Mouse (Mus musculus) midbrain, embryonic 10.5 days (tissue): ENCODE data around the gene Zfp982. TPM values are rescaled to one million over a fixed set of nuclear protein-coding genes. Genes with fewer than 3 reads are reported as not detected.
"Not testable (repeated sequence)": the region's sequence is repeated elsewhere in the genome, so short reads cannot be mapped to it uniquely, and the experiment has no call there.

Experiments
- DNase-seq: peaks from one replicate; pipeline ENCODE4 v3.0.0-alpha.2; 2017; ENCODE audit warnings: low spot score
- H3K27ac ChIP-seq: fragments of 300-500 bp; sonication (generic); replicated peaks from 2 replicates; pipeline ENCODE4 v1.5.1; 2016; ENCODE audit warnings: mild to moderate bottlenecking
- H3K27me3 ChIP-seq: fragments of 300-500 bp; sonication (generic); 2 replicates; pipeline ENCODE4 v1.6.1; 2016; ENCODE audit warnings: low read depth, mild to moderate bottlenecking; ENCODE audit not compliant: poor library complexity, severe bottlenecking
- H3K36me3 ChIP-seq: fragments of 300-500 bp; sonication (generic); 2 replicates; pipeline ENCODE4 v1.6.1; 2016; ENCODE audit warnings: mild to moderate bottlenecking, moderate library complexity
- H3K4me1 ChIP-seq: fragments of 300-500 bp; sonication (generic); 2 replicates; pipeline ENCODE4 v1.6.1; 2016
- H3K4me3 ChIP-seq: fragments of 300-500 bp; sonication (generic); 2 replicates; pipeline ENCODE4 v1.5.1; 2016; ENCODE audit warnings: mild to moderate bottlenecking, moderate library complexity
- H3K9me3 ChIP-seq: fragments of 300-500 bp; sonication (generic); replicated peaks from 2 replicates; pipeline ENCODE4 v1.6.1; 2016; ENCODE audit warnings: mild to moderate bottlenecking
- WGBS: fragments of 180-500 bp; shearing (Covaris S2); methylation state at CpG from one replicate; pipeline ENCODE4 v1.1.7; 2016; 5-methylcytosine and 5-hydroxymethylcytosine counted together
- polyA plus RNA-seq: library from polyadenylated mRNA; unstranded; fragments of >200 nt; fragmentation: Nextera tagmentation; extraction: Ambion mirVana; gene quantifications from 2 replicates; pipeline ENCODE4 v1.2.1, GENCODE M21; 2016

Gene Zfp982
- polyA plus RNA-seq: 6.5 and 8.1 TPM in 2 replicates

- DNase-seq, H3K4me1 ChIP-seq, H3K27ac ChIP-seq, H3K27me3 ChIP-seq, H3K4me3 ChIP-seq: not testable (repeated sequence)
- 87% methylated on average over 7 of the region's 7 CpGs for WGBS
- Histone ChIP-seq H3K36me3 (peaks cover 14% of the 10 kb centered on the region), H3K9me3 (peaks cover 61% of the 10 kb centered on the region)
Observed at GRCm38 (mm10) chr4:147492117-147492516, at the start of gene Zfp982. Zfp982 (plus strand) TSS chr4:147492417.

GRCm38 (mm10) chr4:147442649-147443553, 49.3 kb upstream of the Zfp982 start:
- H3K9me3 ChIP-seq, H3K36me3 ChIP-seq, H3K4me1 ChIP-seq, H3K27me3 ChIP-seq: not testable (repeated sequence)
- peak overlapping the region; percentile 90 for H3K27ac ChIP-seq
- peak overlapping the region; percentile 59 for H3K4me3 ChIP-seq
- peak; percentile 86 for DNase-seq
- 9% methylated on average over 52 of the region's 52 CpGs for WGBS

- Histone ChIP-seq H3K4me3 (peak overlapping the region; percentile 59), H3K27ac (peak overlapping the region; percentile 90)
- not testable (repeated sequence) for H3K27me3 ChIP-seq, H3K36me3 ChIP-seq, H3K4me1 ChIP-seq, H3K9me3 ChIP-seq, DNase-seq
- 39% methylated on average over 8 of the region's 8 CpGs for WGBS
Observed at GRCm38 (mm10) chr4:147443554-147443927, 48.7 kb upstream of the Zfp982 start.

GRCm38 (mm10) chr4:147445371-147445770, 46.8 kb upstream of the Zfp982 start:
- H3K4me1 ChIP-seq: peaks cover 17% of the 10 kb centered on the region
- H3K4me3 ChIP-seq, H3K36me3 ChIP-seq, H3K27ac ChIP-seq, DNase-seq, H3K27me3 ChIP-seq: not testable (repeated sequence)
- peaks cover 14% of the 10 kb centered on the region; the same call in 1 of the 2 replicates for H3K9me3 ChIP-seq

- Histone ChIP-seq H3K4me1 (peaks cover 11% of the 10 kb centered on the region), H3K27me3 (no peaks in the 10 kb centered on the region), H3K27ac (no peak overlapping the region), H3K9me3 (peaks cover 17% of the 10 kb centered on the region), H3K36me3 (no peaks in the 10 kb centered on the region), H3K4me3 (no peak overlapping the region)
- no peak for DNase-seq
- WGBS: 75% methylated on average over 2 of the region's 2 CpGs
Observed at GRCm38 (mm10) chr4:147448358-147448757, 43.9 kb upstream of the Zfp982 start.

GRCm38 (mm10) chr4:147449099-147449581, 43.1 kb upstream of the Zfp982 start:
- no peaks in the 10 kb centered on the region for H3K36me3 ChIP-seq
- 41% methylated on average over 13 of the region's 13 CpGs for WGBS
- H3K4me1 ChIP-seq: peaks cover 8% of the 10 kb centered on the region; the same call in 1 of the 2 replicates
- H3K27ac ChIP-seq: peak overlapping the region; percentile 55; the same call in 1 of the 2 replicates
- peak overlapping the region; percentile 47 for H3K4me3 ChIP-seq
- H3K9me3 ChIP-seq: peaks cover 17% of the 10 kb centered on the region
- H3K27me3 ChIP-seq: no peaks in the 10 kb centered on the region
- peak; percentile 43 for DNase-seq

- not testable (repeated sequence) for H3K36me3 ChIP-seq, H3K27me3 ChIP-seq, DNase-seq, H3K27ac ChIP-seq, H3K4me1 ChIP-seq
- WGBS: 82% methylated on average over 2 of the region's 2 CpGs
- Histone ChIP-seq H3K9me3 (peaks cover 17% of the 10 kb centered on the region), H3K4me3 (0 out of 2 replicates have a peak overlapping the region, but pooled peaks have one; percentile 47)
Observed at GRCm38 (mm10) chr4:147449986-147450385, 42.2 kb upstream of the Zfp982 start.

- Histone ChIP-seq H3K36me3 (peaks cover 27% of the 10 kb centered on the region), H3K9me3 (peaks cover 88% of the 10 kb centered on the region)
- not testable (repeated sequence) for H3K27me3 ChIP-seq, H3K27ac ChIP-seq, H3K4me3 ChIP-seq, DNase-seq, H3K4me1 ChIP-seq
- 89% methylated on average over 7 of the region's 7 CpGs for WGBS
Observed at GRCm38 (mm10) chr4:147467207-147467606, 25.0 kb upstream of the Zfp982 start.

- not testable (repeated sequence) for H3K27ac ChIP-seq, DNase-seq, H3K36me3 ChIP-seq, H3K4me3 ChIP-seq, H3K27me3 ChIP-seq, H3K4me1 ChIP-seq
- H3K9me3 ChIP-seq: peaks cover 27% of the 10 kb centered on the region
- WGBS: 86% methylated on average over 5 of the region's 5 CpGs
Observed at GRCm38 (mm10) chr4:147498772-147499613, 6.8 kb downstream of the Zfp982 start.

GRCm38 (mm10) chr4:147509174-147509573, 17.0 kb downstream of the Zfp982 start:
- DNase-seq: no peak
- peaks cover 18% of the 10 kb centered on the region for H3K36me3 ChIP-seq
- 88% methylated on average over 2 of the region's 2 CpGs for WGBS
- H3K9me3 ChIP-seq: peaks cover 61% of the 10 kb centered on the region
- H3K4me1 ChIP-seq: no peaks in the 10 kb centered on the region
- H3K27ac ChIP-seq: no peak overlapping the region
- no peak overlapping the region for H3K4me3 ChIP-seq
- H3K27me3 ChIP-seq: no peaks in the 10 kb centered on the region

GRCm38 (mm10) chr4:147518981-147519380, 26.8 kb downstream of the Zfp982 start:
- Histone ChIP-seq H3K36me3 (no peaks in the 10 kb centered on the region), H3K9me3 (peaks cover 96% of the 10 kb centered on the region), H3K4me3 (no peak overlapping the region), H3K27ac (no peak overlapping the region), H3K27me3 (no peaks in the 10 kb centered on the region), H3K4me1 (no peaks in the 10 kb centered on the region)
- no peak for DNase-seq
- WGBS: 74% methylated on average over 2 of the region's 2 CpGs

- Histone ChIP-seq H3K27me3 (no peaks in the 10 kb centered on the region), H3K36me3 (no peaks in the 10 kb centered on the region), H3K4me1 (no peaks in the 10 kb centered on the region), H3K27ac (no peak overlapping the region), H3K4me3 (no peak overlapping the region), H3K9me3 (peaks cover 96% of the 10 kb centered on the region)
- no peak for DNase-seq
Observed at GRCm38 (mm10) chr4:147520100-147520499, 27.9 kb downstream of the Zfp982 start.
